Mouse (Mus musculus) heart, postnatal 4 days (tissue): ENCODE results near the gene Srcin1. TPM values are rescaled to one million over a fixed set of nuclear protein-coding genes. Genes with fewer than 3 reads are reported as not detected.
A peak's percentile ranks its signal among the peaks of the same experiment; 100 is the strongest.

Source experiments
- DNase-seq: peaks from one replicate; pipeline ENCODE4 v3.0.0; 2021
- total RNA-seq, 2 experiments: library from RNA; stranded (reverse); gene quantifications; 2 replicates each; pipeline ENCODE4 v1.2.3; 2021

Srcin1 gene
- total RNA-seq, 2 experiments from 2014 or later, result 0.12 to 0.23 TPM

- no peak for DNase-seq
These were observed 23.8 kb downstream of the Srcin1 start for GRCm38 (mm10) chr11:97552151-97552550.

GRCm38 (mm10) chr11:97548757-97549156 is 27.2 kb downstream of the Srcin1 start:
- DNase-seq, result no peak

- no peak for DNase-seq
These were observed 27.9 kb downstream of the Srcin1 start for GRCm38 (mm10) chr11:97547957-97548706.

DNA sequence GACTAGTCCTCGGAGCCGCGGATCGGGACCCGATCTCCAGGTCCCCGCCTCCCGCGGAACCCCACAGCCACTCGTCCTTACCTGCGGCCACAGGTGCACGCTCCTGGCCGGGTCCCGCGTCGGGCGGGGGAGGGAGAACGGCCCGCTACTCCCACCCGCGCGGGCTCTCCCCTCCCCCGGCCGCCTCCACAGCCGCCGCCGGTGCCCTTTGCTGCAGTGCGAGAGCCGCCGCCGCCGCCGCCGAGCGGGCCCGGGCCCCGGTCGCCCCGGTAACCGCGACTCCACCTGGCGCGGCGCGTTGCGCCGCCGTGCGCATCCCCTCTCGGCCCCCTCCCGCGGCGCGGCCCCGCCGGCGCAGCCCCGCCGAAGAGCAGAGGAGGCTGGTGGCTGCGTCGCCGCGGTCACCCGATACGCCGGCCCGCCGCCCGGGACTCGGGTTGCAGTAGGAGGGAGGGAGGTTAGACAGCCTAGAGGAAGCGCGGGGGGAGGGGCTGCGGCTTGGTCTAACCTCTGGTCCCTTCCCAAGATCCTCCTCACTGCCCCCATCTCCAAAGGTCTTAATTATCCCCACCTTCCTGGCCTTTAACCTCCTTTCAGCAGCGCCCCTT is 29.1 kb downstream of the Srcin1 start:
- DNase-seq, result peak; percentile 36

GRCm38 (mm10) chr11:97545808-97546560 is 30.0 kb downstream of the Srcin1 start:
- no peak for DNase-seq

GRCm38 (mm10) chr11:97543883-97544282 is 32.1 kb downstream of the Srcin1 start:
- no peak for DNase-seq

DNA sequence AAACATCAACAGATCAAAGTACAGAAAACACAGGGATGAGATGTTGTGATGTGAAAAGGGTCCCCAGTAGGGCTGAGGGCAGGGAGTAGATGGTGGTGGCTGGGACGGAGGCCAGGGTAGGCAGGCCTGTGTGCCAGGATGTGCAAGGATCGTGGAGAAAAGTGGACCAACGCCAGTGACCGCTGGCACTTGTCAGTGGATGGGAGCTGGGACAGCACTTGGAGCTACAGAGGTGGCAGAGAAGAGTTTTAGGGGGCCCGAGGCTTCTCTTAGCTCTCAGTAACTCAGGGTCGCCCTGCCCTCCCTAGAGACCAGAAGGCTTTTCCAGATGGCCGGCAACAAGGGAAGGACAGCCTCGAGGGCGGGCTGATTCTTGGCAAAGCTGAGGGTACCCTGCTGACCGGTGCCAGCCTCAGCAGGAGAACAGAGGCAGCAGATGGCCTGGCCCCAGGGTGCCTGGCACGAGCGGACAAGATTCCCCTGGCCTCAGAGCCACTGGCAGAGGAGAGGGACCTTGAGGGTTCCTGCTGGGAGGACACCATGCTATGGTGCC is 32.7 kb downstream of the Srcin1 start:
- peak; percentile 37 for DNase-seq

- DNase-seq, result no peak
These were observed 33.5 kb downstream of the Srcin1 start for GRCm38 (mm10) chr11:97542171-97543150.

GRCm38 (mm10) chr11:97540604-97541003 is 35.4 kb downstream of the Srcin1 start:
- no peak for DNase-seq

GRCm38 (mm10) chr11:97540136-97540535 is 35.9 kb downstream of the Srcin1 start:
- no peak for DNase-seq

GRCm38 (mm10) chr11:97539622-97540021 is 36.4 kb downstream of the Srcin1 start:
- no peak for DNase-seq

DNA sequence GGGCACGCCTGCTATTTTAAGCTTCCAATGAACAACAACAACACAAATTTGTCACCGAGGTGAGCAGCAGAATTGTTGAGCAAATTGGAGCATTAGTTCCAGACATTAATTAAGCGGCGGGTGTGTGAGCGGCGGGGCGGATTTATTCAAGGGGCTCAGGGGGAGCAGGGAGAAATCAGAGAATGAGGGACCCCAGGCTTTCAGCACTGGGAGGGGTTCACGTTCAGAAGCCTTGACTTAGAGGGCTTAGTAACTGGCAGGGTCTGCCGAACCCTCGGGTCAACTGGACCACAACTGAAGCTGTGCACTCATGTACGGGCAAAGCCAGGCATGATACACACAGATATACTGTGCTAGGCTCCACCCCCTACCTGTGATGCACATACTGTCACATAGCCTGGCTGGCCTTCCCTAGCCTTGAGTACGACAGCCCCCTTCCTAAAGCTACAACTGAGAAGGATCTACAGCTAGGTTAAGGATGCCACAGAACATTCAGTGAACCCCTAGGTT is 38.4 kb downstream of the Srcin1 start:
- no peak for DNase-seq

DNA sequence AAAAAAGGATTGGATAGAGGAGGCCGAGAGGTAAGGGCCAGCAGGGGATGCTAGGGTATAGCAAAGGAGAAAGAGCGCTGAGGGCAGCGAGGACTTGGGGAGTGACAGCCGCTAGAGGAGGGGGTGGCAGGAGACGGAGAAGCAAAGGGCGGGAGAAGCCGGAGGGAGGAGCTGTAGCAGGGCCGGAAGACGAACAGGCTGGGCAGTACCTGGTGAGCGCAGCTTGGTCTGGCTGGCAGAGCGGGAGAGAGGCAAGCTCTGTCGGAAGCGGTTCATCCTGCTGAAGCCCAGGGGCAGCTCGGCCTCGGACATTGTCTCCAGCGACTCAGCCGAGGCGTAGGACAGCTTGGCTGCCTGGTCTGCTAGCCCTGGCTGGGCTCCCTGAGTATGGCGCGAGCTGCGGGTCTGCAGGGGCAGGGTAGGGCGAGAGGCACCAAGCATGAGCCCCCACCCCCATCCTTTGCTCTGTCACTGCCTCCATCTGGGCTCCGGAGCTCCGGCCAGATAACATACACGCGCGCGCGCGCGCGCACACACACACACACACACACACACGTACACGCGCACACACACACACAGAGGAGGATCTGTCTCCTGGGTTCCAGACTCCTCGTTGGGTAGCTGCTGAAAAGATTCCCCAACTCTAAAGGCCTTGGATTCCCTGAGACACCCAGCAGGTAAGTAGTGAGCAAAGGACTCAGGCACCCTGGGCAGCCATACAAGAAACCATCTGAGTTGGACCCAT is 39.0 kb downstream of the Srcin1 start:
- no peak for DNase-seq

GRCm38 (mm10) chr11:97536083-97536747 is 39.8 kb downstream of the Srcin1 start:
- DNase-seq, result no peak

DNA sequence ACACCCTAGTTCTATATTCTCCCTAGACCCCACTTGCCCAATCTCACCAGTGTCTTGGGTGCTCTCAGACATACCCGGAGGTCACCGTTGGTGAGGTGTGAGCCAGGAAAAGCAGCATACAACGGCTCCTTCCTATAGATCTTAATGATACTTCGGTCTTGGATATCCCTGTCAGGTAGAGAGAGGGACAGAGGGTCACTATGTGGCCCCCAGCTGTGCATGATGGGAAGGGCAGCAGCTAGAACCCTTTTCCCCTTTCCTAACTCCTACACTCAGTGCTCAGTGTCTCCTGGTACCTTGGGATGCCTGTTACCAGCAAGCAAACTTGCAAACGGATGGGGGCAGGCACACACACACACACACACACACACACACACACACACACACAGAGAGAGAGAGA is 40.3 kb downstream of the Srcin1 start:
- DNase-seq, result no peak

DNA sequence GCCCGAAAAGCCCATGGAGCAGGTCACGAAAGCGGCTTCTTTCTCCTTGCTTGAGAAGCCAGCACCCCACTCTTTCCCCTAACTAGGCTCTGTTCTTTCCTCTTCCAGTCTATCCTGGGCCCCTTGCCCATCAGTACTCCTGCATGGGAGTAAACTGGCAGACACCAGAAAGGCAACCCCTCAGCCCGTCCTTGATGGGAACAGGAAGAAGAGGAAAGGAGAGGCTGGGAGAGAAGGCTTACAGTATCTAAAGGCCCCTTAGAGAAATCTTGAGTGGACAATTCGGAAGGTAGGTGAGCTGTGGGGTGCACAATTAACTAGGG is 40.7 kb downstream of the Srcin1 start:
- DNase-seq, result no peak

DNA sequence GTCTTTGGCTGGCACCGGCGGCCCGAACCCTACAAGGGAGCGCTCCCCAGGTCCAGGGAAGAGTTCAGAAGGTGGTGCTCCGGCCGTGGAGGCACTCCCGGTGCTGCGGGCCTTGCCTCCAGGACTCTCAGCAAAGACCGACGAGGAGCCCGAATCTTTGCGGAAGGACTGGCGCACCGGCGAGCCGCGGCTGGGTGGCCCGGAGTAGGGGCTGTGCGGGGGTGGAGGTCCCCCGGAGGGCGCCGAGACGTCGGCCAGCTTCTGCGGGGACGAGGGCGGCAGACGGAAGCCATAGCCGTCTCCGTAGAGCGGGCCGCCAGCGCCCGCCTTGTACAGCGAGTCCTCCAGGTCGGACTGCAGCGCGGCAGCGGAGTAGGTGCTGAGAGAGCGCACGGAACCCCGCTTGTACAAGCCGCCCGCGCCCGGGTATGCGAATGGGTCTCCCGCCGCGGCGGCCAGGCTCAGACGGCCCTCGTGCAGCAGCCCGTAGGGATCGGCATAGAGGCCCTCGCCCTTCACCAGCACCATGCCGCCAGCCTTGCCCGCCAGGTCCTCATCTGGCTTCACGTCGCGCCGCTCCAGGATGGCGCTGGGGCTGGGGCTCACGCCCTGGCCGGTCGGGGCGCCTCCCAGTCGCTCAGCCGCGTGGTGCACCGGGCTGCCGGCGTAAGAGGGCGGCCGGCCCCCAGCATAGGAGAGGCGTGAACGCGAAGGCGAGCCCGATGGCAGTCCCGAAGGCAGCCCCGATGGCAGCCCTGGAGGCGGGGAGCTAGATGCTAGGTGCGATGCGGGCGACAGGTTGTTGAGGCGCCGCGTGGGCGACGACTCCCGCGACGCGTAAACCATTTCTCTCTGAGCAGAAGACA is 41.3 kb downstream of the Srcin1 start:
- no peak for DNase-seq

DNA sequence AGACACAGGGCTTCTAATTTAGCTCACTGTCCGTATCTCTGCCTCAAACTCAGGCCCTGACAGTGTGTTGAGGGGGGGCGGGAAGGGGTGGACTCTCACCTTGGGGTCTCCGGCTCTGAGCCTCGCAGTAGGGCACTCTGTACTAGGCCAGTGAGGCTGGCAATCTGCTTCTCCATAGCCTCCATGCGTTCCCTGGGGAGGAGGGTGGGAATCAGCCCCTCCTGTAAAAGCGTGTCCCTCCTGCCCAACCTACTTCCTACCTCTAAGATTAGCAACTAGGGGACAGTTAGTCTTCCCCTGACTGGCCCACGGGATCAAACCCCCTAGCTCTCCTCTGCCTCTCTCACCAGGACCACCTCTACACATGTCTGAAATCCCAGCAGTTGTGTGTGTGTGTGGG is 42.3 kb downstream of the Srcin1 start:
- DNase-seq, result no peak

DNA sequence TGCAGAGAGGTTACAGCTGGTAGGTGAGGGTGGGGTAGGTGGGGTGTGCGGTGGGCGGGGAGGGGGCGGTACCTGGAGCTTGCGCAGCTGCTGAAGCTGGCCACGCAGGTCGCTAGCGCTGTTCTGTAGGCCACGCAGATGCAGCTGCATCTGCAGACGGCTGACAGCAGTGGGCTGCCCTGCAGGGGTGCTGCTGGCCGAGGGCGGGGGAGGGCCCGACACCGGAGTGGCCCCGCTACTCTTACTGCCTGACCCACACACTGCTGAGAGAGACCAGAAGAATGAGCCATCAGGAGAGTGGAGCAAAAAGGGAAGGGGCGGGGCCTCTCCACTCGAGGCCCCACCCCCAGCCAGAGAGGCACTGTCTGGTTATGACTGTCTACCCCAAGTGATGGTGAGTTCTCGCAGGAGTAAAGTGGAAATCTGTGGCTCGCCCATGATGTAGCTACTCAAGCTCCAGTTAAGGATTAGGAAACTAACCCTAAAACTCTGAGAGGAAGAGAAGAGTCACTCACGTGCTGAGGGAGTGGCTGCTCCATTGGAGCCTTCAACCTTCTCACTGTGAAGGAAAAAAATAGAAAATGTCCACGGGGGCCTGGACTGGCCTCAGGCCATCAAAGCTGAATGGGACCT is 42.9 kb downstream of the Srcin1 start:
- no peak for DNase-seq
